Mouse (Mus musculus) heart, postnatal 25 days (tissue): ENCODE measurements around the gene Gm21650. TPM values are rescaled to one million over a fixed set of nuclear protein-coding genes. Genes with fewer than 3 reads are reported as not detected.
"Not testable (repeated sequence)": the region's sequence is repeated elsewhere in the genome, so short reads cannot be mapped to it uniquely, and the experiment has no call there.

Source experiments
- DNase-seq: peaks from one replicate; pipeline ENCODE4 v3.0.0; 2022; ENCODE audit warnings: low spot score
- intact Hi-C: fragments of 180-260 bp; cut with DNase I; formaldehyde crosslinking; loops from one replicate; pipeline ENCODE4 v1.15.1; 2025
- total RNA-seq, 2 experiments: library from RNA; stranded (reverse); gene quantifications; 2 replicates each; pipeline ENCODE4 v1.2.3; 2021

Gene Gm21650
- not detected for total RNA-seq

DNA sequence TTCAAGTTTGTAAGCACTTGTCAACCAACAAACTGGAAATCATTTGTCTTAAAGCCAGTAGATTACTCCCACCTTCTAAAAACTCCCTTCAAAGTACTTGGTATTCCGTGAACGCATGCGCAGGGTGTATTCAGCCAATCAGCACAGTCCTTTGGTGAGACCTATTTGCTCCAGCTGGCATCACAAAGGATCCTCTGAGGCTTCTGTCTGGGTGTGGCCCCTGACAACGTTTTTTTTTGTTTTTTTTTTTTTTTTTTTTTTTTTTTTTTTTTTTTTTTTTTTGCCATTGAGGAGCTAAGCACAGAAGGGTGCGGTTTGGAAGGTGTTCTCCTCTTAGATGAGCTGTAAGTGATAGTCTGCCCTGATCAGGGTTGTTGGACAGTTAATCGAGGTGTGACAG is at the start of gene Gm21650:
Gm21650 (plus strand) TSS at position 301 of the 400 bp plus-strand sequence.
- intact Hi-C loops, DNase-seq: not testable (repeated sequence)
